Mouse (Mus musculus) brain, embryonic 14.5 days (tissue): ENCODE results near the gene Gm38392.

Experiments
- CTCF ChIP-seq: fragments of 200-500 bp; IDR thresholded peaks from 2 replicates; pipeline ENCODE4 v1.5.1; 2012; ENCODE audit warnings: inconsistent platforms, mild to moderate bottlenecking, moderate library complexity, borderline replicate concordance; ENCODE audit not compliant: insufficient read depth, insufficient read length; ENCODE audit errors: extremely low read depth
- POLR2A ChIP-seq: fragments of 200-500 bp; IDR thresholded peaks from 2 replicates; pipeline ENCODE4 v1.6.1; 2012; ENCODE audit warnings: mild to moderate bottlenecking, inconsistent platforms, borderline replicate concordance; ENCODE audit not compliant: poor library complexity, insufficient read depth, insufficient read length, severe bottlenecking; ENCODE audit errors: extremely low read depth

- TF ChIP-seq CTCF, result no peak
- TF ChIP-seq POLR2A, result no peak; the same call in 1 of the 2 replicates
Observed at GRCm38 (mm10) chr3:88206901-88207371, 80.1 kb downstream of the Gm38392 start.
